In genomic region chr13:107042551-107042950, GRCm38 (mm10) we compare ENCODE assay signal across 19 mouse cellular contexts.
"Had no signal": no experiment of that assay in that cellular context is flagged by ENCODE, and none has a peak within 500 bp of the region (broad histone marks: within the 10 kb centered on the region; RNA-seq: fewer than 3 reads in every experiment).

No protein-coding gene starts in this region.

- DNase-seq: lung, adult 18-20 months; lung, postnatal 4 days; midbrain, embryonic 14.5 days; retina, postnatal 1 day; right cerebral cortex, adult 18-20 months; right cerebral cortex, postnatal 25 days; right cerebral cortex, postnatal 4 days; spleen, adult 18-20 months; thymus, adult 18-20 months; thymus, postnatal 25 days; thymus, postnatal 4 days had no signal

- H3K27ac ChIP-seq: lung, embryonic 15.5 days; midbrain, embryonic 10.5 days; midbrain, embryonic 12.5 days; neural tube, embryonic 13.5 days; neural tube, embryonic 15.5 days had no signal

- H3K27me3 ChIP-seq: lung, embryonic 15.5 days; midbrain, embryonic 12.5 days; neural tube, embryonic 13.5 days; neural tube, embryonic 15.5 days had no signal

- H3K4me3 ChIP-seq: lung, embryonic 15.5 days; midbrain, embryonic 10.5 days; midbrain, embryonic 12.5 days; myocyte; neural tube, embryonic 13.5 days; neural tube, embryonic 15.5 days had no signal

- H3K9me3 ChIP-seq: lung, embryonic 15.5 days; midbrain, embryonic 10.5 days; midbrain, embryonic 12.5 days; neural tube, embryonic 15.5 days had no signal

- H3K36me3 ChIP-seq: lung, embryonic 15.5 days; midbrain, embryonic 10.5 days; midbrain, embryonic 12.5 days; neural tube, embryonic 13.5 days; neural tube, embryonic 15.5 days had no signal

- H3K9ac ChIP-seq: lung, embryonic 15.5 days; midbrain, embryonic 12.5 days; neural tube, embryonic 13.5 days; neural tube, embryonic 15.5 days had no signal

- ATAC-seq: lung, postnatal 0 days; midbrain, embryonic 16.5 days had no signal

- H3K4me2 ChIP-seq: lung, embryonic 15.5 days; midbrain, embryonic 12.5 days; neural tube, embryonic 13.5 days; neural tube, embryonic 15.5 days had no signal

- H3K4me1 ChIP-seq: midbrain, embryonic 10.5 days; midbrain, embryonic 12.5 days; neural tube, embryonic 15.5 days had no signal
